Mouse (Mus musculus): ENCODE results near the gene Myoz1.

GRCm38 (mm10) chr14:20655731-20656130 lies 609 bp downstream of the Myoz1 start:
- TF ChIP-seq ZNF384 (IDR thresholded peaks at IDR 0.05; ENCODE audit: low read depth, low read length) (no peak), MAFK (IDR thresholded peaks at IDR 0.05; ENCODE audit: insufficient read depth, low read depth, low read length) (no peak), ZC3H11A (IDR thresholded peaks at IDR 0.05; ENCODE audit: borderline replicate concordance, low read depth, low read length) (no peak), CHD2 (IDR thresholded peaks at IDR 0.05; ENCODE audit: low read depth, low read length) (no peak)
